Mouse (Mus musculus): ENCODE results near the gene Lrp2.
A peak's percentile ranks its signal among the peaks of the same experiment; 100 is the strongest.

Gene Lrp2

DNA sequence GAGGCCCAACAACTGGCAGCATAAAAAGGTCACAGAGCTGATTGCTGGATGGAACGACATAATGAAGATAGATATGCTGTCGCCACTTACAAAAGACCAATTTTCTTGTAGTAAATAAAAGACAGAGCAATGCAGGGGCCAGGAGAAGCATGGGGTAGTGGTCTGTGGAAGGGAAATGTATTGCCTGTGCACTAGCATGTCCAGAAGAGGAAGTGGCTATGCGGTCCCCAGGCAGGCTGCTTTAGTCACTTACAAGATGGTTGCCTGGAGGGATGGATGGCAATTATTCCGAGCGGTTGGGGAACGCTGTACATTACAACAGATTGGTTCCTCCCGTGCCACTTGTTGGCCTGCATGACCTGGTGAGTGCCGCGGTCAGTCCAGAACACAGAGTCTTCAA, 85.5 kb downstream of the Lrp2 start:
- DNase-seq = no peak

DNA sequence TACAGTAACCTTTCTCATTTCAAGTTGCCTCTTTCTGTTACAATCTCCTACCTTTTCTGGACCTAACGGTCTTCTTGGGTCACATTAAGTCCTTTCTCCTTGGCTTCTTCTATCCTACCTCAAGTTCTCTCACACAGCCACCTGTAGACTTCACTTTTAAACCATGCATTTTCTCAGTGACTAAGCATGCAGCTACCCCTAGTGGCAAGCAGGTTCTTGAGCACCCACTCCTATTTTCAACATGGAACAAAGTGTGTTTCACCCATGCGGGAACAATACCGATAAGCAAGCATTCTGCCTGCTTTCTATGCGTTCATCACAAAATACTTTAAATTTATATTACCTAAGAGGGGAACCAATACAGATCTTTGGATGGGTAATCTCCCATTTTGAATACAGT, 92.7 kb downstream of the Lrp2 start:
- no peak for DNase-seq

DNA sequence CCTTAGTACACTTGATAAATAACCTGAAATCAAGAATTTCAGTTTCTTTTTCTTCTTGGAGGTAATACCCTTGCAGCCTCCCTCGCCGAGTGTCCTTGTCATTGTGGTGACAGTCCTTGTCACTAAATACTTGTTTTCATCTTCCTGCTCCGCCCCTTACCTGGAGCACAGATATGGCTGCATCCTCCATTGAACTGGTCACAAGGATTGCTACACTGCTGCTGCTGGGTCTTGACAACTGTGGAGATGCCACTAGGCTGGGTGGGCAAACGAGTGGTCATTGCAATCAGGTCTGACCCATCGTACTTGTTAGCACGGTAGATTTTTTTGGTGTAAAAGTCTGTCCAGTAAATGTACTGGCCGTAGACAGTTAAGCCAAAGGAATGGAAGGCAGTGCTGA, 104.9 kb downstream of the Lrp2 start:
- DNase-seq = no peak

DNA sequence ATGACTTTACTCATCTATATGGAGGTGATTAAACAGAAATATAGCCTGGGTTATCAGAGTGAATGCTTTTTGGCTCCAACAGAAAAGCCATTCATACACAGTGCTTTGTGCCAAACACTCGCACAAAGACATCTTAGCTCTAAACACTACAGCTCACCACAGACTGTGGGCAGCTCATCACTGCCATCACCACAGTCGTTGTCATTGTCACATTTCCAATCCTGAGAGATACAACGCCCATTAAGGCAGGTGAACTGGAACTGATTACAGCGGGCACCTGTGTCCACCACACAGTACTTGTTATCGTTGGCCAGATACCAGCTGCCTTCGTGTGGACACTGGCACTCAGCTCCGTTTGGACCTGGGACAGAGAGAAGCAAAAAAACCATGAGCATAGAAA, 106.0 kb downstream of the Lrp2 start:
- DNase-seq = no peak

DNA sequence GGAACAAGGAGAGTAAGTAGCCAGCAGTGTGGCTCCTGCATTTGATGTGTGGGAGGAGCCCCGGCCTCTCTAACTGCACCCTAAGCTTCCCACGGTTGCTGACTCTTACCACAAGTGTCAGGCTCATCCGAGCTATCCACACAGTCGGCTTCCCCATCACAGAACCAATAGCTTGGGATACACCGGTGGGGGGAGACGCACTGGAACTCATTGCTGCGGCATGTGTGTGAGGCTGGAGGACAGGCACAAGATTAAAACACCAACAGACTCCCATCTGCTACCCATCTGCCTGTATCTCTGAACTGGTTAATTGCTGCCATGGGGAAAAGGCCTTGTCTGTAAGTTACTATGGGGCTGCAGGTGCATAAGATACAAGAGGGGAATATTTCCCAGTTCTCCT, 109.0 kb downstream of the Lrp2 start:
- DNase-seq = no peak

DNA sequence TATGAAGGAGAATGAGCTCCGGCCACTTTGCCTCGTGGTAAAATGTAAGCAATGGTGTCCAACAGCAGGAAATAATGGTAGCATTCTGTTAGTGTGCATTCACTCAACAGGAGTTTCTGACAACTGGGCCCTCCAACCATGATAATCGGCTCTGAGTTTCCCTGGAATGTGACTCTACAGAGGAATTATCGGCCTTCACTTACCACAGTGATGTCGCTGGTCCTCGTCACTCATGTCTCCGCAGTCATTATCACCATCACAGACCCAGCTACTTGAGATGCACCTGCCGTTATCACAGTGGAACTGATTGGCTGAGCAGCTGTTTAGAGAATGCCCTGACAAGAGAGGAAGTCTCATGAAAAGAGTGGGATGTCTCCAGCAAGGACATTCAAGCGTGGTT, 110.7 kb downstream of the Lrp2 start:
- no peak for DNase-seq

DNA sequence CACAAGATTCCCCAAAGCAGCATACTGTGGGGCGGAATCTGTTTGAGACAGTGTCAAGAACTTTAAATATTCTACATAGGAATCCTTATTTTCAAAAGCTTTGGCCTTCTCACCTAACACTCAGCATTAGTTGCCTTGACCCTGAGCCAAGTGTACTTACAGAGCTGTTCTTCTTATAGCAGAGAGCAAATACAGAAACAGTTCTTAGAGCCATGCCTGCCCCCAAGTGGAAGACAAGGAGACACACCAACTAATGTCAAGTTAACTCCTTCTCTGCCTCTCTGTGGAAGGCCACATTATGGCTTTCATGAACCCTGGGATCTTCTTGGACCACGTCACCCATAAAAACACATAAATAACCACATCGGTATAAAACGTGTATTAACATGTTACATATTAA, 114.0 kb downstream of the Lrp2 start:
- DNase-seq = peak; percentile 57

DNA sequence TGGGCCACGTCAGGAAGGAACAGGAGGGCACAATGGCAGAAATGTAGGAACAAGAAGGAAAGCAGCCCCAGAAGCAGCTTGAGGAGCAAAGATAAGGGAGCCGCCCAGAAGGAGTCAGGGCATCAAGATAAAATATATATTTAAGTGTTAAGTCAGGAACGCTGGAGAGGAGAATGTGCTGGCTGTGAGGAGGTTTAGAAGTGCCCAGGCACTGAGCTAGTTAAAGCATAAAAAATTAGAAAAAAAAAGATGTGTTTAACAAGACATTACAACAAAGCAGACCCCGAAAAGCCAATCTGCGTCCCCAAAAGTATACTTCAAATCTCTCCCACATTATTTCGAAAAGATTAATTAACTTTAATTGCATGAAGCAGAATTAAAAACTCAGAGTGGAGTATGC, 122.3 kb downstream of the Lrp2 start:
- no peak for DNase-seq

DNA sequence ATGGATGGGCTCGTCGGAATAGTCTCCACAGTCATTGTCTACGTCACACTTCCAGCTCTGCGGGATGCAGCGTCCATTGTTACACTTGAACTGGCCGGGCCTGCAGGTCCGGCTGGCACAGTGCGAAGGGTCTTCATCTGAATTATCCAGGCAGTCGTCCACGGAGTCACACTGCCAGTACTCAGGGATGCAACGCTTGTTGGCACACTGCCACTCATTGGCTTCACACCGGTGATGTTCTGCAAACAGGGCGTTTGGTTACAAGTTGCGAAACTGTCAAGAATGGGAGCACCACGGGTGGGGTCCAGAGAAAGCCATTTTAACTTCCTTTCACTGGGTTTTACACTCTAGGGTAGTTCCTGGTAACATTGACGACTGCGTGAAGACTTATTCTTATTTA, 126.4 kb downstream of the Lrp2 start:
- DNase-seq = no peak

DNA sequence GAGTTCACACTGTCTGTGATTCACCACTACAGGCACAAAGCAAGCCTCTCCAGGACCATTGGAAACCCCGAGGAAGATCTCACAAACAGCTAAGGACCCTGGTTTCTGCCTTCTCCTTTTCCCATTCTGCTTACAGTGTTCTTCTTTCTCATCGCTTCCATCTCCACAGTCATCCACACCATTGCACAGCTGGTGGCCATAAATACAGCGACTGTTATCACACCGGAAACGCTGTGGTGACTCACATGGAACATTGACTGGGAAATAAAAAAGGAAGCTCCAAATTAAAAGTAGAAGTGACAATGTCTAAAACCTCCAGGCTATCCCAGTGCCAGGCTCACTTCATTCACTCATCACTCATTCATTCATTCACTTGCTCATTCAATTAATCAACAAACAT, 134.7 kb downstream of the Lrp2 start:
- no peak for DNase-seq

DNA sequence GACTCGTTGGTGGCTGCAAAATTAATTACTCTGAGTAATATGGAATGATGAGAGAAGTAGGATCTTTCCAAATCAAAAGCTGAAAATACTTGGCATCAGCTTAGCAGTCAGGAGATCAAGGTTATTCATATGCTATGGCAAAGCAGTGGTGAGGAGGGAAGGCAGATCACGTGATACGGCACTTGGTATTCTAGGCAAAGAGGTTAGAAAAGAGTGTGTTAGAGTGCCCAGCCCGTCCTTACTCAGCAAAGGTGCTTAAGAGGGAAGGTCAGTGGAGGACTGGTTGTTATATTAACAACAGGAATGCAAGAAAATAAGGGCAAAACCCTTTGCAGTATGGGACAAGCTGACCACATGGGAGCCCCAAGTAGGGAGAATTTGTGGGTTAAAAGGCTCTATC, 137.3 kb downstream of the Lrp2 start:
- DNase-seq = peak; percentile 8

DNA sequence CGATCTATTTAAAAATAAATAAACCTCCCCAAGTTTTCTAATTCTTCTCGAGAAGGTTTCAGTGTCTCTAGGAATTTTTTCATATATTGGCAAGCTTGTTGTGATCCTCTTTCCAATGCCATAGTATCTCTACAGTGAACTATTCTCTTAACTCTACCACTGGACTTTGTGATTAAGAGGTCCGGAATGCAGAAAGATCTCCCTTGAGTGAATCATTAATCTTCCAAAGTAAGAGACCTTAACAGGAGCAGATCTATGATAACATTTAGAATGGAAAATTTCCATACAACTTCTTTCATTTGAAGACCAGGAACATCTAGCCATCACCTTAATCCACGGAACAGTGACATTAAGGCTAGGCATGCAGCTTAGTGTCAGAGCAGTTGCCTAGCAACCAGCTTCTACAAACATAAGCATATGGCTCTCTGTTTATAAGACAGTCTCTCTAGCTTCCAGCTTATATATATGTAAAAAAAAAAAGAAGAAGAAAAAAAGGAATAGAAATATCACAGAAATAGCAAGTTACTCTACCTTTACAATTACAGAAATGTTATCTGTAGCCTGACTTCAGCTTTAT, 139.9 kb downstream of the Lrp2 start:
- no peak for DNase-seq

DNA sequence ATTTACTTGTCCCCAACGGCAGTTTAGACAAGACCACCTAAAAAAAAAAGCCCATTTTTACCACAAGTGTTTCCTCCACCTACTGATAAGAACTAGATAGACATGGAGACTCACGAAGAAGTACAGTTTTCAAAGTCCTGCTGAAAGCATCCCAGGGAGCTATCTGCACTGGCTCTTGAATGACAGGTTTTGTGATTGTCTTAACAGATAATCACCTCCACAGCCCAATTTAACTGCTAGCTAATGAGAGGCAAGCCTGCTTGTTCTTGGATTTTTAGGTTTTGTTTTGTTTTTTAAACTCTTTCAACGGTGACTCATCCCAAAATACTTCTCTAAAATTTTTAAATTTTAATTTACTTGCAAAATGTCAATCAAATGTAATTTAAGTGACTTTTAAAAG, 144.2 kb downstream of the Lrp2 start:
- no peak for DNase-seq

DNA sequence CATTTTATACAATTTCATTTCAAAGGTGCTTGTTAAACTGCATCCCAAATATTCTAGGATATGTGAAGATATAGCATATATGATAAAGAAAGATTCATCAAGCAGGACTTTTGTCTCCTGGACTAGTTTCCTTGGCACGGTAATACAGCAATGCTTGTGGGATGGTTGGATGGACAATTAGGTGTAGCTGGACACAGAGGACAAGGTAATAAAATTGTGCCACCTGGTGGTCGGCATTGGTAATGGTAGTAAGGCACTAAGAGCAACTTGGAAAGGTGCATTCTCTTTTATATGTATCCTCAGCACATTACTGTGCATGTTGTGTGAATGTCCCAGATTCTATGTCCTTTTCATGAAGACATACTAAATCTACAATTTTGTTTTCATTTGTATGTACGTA, 157.7 kb downstream of the Lrp2 start:
- peak; percentile 86 for DNase-seq

DNA sequence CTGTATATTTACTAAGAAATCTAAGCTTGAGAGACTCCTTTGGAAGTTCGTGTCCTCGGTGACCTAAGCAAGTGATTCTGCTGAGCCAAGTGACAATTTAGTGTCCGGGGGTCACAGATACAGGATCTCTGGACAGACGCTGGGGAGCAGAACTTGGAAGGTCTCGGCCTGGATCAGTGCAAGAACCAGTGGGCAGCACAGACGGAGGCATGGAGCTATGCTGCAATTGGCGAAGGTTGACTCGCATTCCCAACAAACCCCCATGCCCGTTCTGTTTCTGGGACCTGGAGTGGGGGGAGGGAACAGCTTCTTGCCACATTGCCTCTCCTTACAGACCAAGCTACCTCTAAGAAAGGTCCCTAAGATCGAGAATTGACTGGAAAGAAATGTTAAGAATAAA, 158.7 kb downstream of the Lrp2 start:
- DNase-seq = no peak

DNA sequence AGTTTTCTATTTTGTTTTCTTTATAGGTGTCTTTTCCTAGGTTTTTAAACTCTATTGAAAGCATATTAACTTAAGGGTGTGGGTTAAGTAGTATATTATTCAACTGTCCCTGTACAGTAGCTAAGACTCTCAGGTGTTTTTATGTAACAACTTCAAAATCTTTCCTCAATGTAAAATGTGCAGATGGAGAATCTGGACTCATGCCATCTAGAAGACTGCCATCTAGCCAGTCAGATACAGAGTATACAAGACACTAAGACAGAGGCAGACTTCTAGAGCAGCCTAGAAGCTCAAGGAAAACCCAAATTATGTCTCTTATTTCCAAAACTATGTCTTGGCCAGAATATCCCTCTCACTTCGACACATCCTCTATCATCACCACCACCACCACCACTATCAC, 159.8 kb downstream of the Lrp2 start:
- no peak for DNase-seq

DNA sequence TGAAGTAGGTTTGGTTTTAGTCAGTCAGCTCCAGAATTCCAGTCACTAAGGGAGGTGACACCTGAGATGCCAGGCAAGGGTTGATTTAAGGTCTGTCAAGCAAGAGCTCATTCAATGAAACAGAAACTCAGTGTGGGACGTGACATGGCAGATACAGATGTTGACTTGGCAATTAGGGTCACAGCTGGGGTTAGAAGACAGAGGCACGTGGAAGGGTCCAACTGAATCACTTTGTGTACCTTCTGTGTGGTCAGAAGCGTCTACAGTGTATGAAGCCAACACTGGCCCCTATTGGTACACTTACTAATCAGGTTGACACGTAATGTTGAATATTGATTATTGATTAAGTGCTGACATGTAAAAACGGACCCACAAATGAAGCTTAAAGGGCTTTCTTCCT, 161.0 kb downstream of the Lrp2 start:
- no peak for DNase-seq

DNA sequence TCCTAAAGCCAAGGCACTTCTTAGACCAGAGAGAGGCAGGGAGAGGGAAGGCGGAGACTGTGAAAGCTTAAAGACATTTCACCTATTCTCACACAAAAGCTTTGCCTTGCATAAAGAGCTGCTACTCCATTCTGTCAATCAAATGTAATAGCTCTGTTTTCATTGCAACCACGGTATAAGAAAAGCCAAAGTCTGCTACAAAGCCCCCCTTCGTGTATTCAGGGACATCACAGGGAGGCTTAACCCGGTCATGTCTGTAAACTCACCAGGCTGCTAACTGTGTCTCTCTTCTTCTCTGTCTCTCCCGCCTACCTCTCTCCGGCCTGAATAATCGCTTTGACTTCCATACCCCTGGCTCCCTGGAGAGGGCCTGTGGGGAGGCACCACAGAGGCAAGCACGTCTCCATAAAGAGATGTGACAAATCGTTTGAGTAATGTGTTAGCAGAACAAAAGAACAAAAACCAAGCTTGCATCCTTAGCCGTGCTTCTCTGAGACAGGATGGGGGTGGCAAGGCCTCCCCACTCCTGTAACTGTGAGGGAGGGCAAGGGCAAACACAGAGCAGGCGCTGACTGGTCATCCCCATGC, 167.5 kb downstream of the Lrp2 start:
- DNase-seq = no peak

DNA sequence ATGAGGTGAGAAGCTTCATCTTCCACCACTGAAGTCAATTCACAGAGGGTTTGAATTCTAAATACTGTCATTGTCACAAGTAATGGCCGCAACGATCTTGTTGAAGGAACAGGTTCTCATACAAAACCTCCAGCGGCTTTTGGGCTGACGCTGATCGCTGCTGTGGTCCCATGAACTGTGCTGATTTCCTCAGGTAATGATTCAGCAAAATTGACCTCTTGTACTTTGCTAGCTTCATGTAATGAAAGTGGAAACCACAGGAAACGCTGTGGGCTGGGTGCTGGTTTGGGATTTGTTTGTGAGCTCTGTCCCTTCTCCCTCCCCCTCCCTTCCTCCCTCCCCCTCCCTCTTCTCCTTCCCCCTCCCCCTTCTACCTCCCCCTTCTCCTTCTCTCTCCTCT, 170.8 kb downstream of the Lrp2 start:
- no peak for DNase-seq

DNA sequence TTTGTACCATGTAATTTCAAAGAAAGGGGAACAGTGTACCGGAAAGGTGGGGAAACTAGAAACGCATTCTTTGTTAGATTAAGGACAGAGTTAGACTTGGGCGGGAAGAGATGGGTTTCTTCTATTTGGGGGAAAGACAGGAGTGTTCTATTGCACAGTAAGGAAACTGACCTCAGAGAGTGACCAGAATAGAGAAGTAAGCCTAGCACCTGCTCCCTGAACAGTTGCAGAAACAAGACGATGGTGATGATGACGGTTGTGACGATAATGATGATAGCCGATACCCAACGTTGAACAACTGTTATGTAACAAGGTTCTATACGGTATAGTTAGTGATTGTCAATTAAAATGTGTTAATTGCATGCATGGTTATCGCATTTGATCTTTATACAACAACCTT, 171.3 kb downstream of the Lrp2 start:
- DNase-seq = no peak

DNA sequence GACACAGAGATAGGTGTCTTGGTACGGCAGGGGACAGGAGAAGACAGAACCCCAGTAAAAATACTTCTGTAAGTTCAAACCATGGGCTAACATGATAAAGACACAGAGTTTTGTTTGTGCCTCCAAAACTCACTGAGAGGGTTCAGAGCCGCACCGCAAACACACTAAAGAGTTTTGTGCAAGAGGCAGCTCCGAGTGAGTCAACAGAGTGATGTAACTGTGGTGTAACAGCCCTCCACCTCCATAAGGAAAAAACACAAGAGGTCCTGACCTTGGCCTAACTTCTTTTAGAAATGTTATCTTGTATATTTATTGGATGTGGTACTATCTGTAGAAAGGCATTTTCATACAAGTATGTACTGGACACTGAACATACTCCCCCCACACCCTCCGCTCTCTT, 180.2 kb downstream of the Lrp2 start:
- DNase-seq = peak; percentile 48

DNA sequence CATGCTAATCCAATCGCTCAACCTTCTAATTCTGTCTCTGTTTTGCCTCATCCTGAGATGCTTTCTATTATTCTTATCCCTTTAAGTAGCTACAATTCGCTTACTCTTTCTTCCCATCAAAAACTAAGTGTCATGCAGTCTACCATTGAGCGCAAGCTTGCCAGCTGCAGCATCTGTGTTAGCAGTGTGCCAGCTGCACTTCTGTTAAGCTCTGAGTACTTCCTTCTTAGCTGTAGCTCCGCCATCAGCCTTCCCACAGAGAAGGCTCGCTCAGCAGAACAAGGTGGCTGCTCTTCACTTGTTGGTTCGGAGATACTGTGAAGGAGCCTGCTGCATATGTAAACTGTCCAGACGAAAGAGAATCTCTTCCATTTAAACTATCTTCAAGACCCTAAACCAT, 183.6 kb downstream of the Lrp2 start:
- DNase-seq = no peak

DNA sequence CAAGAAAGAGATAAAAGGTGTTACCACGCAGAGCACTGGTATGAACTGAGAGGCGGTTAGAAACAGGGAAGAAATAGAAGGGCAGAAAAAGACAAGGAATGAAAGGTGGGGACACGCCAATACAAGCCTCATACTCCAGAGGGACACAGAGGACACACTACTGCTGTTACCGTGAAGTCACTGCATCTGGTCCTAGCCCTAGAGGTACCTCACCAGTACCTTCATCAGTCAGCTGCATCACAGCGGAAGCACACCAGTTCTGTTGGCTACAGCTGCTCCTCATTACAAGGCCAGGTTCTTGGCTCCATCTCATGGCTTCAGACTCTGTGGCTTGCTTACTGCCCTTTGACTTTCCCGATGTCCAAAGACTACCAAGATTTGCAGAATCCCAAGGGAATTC, 184.0 kb downstream of the Lrp2 start:
- DNase-seq = no peak

DNA sequence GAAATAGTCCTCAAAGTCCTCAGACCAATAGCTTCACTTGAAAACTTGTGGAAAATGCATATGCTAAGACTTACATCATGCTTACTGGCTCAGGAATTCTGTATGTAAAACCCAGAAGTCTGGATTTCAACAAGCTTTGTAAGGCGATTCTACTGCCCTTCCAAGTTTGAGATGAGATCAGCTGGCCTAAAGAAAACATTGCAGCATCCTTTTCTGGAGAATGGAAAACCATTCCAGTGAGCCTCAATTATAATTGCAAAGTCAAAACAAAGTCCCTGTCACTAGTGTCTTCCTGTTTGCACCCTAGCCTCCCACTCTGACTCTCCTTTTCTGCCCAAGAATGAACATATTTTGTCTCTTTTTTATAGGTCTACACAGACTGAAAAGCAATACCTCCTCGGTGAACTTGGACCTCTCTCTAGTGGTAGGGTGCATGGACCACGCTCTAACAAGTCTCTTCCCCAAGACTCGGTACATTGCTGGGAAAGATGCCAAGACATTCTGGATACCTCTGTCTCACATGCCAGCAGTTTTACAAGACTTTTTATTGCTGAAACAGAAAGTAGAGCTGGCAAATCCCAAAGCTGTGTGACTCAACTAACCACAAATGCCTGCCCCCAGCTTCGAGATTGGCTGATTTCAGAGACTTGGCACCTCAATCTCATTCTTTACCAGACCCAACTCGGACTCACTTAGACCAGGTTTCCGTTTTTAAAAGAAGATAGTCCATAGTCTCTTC, 184.8 kb downstream of the Lrp2 start:
- no peak for DNase-seq

All from lung, postnatal 36 days (tissue).